Mouse (Mus musculus) right cerebral cortex, postnatal 4 days (tissue): ENCODE data around the gene Ptprh.
"Not testable (repeated sequence)": the region's sequence is repeated elsewhere in the genome, so short reads cannot be mapped to it uniquely, and the experiment has no call there.

Experiments used
- DNase-seq: peaks from one replicate; pipeline ENCODE4 v3.0.0-alpha.2; 2022

The Ptprh gene

GRCm38 (mm10) chr7:4597046-4597445 is 6.8 kb downstream of the Ptprh start:
- not testable (repeated sequence) for DNase-seq

- not testable (repeated sequence) for DNase-seq
These were observed 22.4 kb downstream of the Ptprh start for GRCm38 (mm10) chr7:4581481-4581880.

GRCm38 (mm10) chr7:4572361-4572760 is 31.5 kb downstream of the Ptprh start:
- not testable (repeated sequence) for DNase-seq

GRCm38 (mm10) chr7:4562660-4563059 is 41.2 kb downstream of the Ptprh start:
- no peak for DNase-seq

GRCm38 (mm10) chr7:4557167-4557560 is 46.7 kb downstream of the Ptprh start:
- DNase-seq: no peak

- peak; percentile 90 for DNase-seq
These were observed 47.3 kb downstream of the Ptprh start for GRCm38 (mm10) chr7:4556256-4557166.

- DNase-seq: peak; percentile 88
These were observed 56.6 kb downstream of the Ptprh start, which contains the start of gene Syt5 for GRCm38 (mm10) chr7:4547221-4547641. Gene Syt5, minus strand, starts transcription at chr7:4547541.

GRCm38 (mm10) chr7:4546591-4547131 is 57.2 kb downstream of the Ptprh start:
- DNase-seq: peak; percentile 96

GRCm38 (mm10) chr7:4546050-4546449 is 57.8 kb downstream of the Ptprh start:
- DNase-seq: no peak

- DNase-seq: no peak
These were observed 61.8 kb downstream of the Ptprh start for GRCm38 (mm10) chr7:4542013-4542412.

- DNase-seq: no peak
These were observed 62.5 kb downstream of the Ptprh start for GRCm38 (mm10) chr7:4541344-4541743.

GRCm38 (mm10) chr7:4539019-4539418 is 64.8 kb downstream of the Ptprh start:
- DNase-seq: no peak

GRCm38 (mm10) chr7:4537181-4537580 is 66.7 kb downstream of the Ptprh start:
- DNase-seq: no peak

- no peak for DNase-seq
These were observed 67.5 kb downstream of the Ptprh start for GRCm38 (mm10) chr7:4536369-4536768.

GRCm38 (mm10) chr7:4532005-4532729 is 71.7 kb downstream of the Ptprh start, which contains the start of gene Dnaaf3:
Gene Dnaaf3, minus strand, starts transcription at chr7:4532453.
- no peak for DNase-seq

- not testable (repeated sequence) for DNase-seq
These were observed 73.7 kb downstream of the Ptprh start for GRCm38 (mm10) chr7:4530166-4530565.

GRCm38 (mm10) chr7:4527302-4527689 is 76.5 kb downstream of the Ptprh start:
- no peak for DNase-seq

GRCm38 (mm10) chr7:4526341-4527301 is 77.2 kb downstream of the Ptprh start:
- DNase-seq: peak; percentile 76

- peak; percentile 46 for DNase-seq
These were observed 79.5 kb downstream of the Ptprh start, which contains the start of gene Tnni3 for GRCm38 (mm10) chr7:4524212-4524922. Gene Tnni3, minus strand, starts transcription at chr7:4524229.

GRCm38 (mm10) chr7:4523205-4524130 is 80.4 kb downstream of the Ptprh start:
- no peak for DNase-seq
